In genomic region chr1:156229448-156229847, GRCm38 (mm10) we compare ENCODE assay signal across 8 mouse cellular contexts. TPM values are rescaled to one million over a fixed set of nuclear protein-coding genes. Genes with fewer than 3 reads are reported as not detected.
DNase-seq lines count a peak whose midpoint lies in the region; ATAC-seq and TF ChIP-seq lines count a peak whose summit lies in the region.

No protein-coding gene starts in this region.

- no peak overlapping the region for H3K4me2 ChIP-seq in heart, embryonic 16.5 days (ENCODE audit: low read depth, low read length)

- no peaks in the 10 kb centered on the region for H3K27me3 ChIP-seq in heart, embryonic 16.5 days (ENCODE audit: control insufficient read depth, insufficient read depth, low read length)

- no peaks in the 10 kb centered on the region for H3K36me3 ChIP-seq in heart, embryonic 16.5 days (ENCODE audit: control insufficient read depth, insufficient read depth)

- WGBS in heart, embryonic 16.5 days: 22% methylated on average over 7 of the region's 7 CpGs

- H3K27ac ChIP-seq in gastrocnemius, adult 2 months: no peak overlapping the region
- H3K27ac ChIP-seq in heart, embryonic 16.5 days (ENCODE audit: low read length): no peak overlapping the region

- intact Hi-C loops in gastrocnemius, adult 2 months (cut with DNase I): loop anchor here (5.0 kb wide), 1 partner anchor 142 kb away; no protein-coding TSS in a partner anchor

- H3K4me1 ChIP-seq in heart, embryonic 16.5 days (ENCODE audit: control insufficient read depth, insufficient read depth, low read length): peaks cover 8% of the 10 kb centered on the region

- TF ChIP-seq CTCF in gastrocnemius, adult 2 months (IDR thresholded peaks at IDR 0.05): peak; percentile 83

- peak; percentile 62 for DNase-seq in gastrocnemius, adult 2 months
- no peak for DNase-seq in gastrocnemius, postnatal 25 days
- peak; percentile 65 for DNase-seq in NIH3T3 (ENCODE audit: low read depth)
- peak; percentile 40 to 62 for DNase-seq in cerebellum, postnatal 4 days (ENCODE audit: low spot score in 2 of 2)
- DNase-seq in left cerebral cortex, adult 11 months (ENCODE audit: low spot score): peak; percentile 28
- DNase-seq in lung, postnatal 36 days: peak; percentile 68
- DNase-seq in spleen, postnatal 4 days (ENCODE audit: low spot score in 2 of 2): peak; percentile 56 to 75

- no peak overlapping the region for H3K9ac ChIP-seq in heart, embryonic 16.5 days (ENCODE audit: low read length)

- peak; percentile 37; the same call in 1 of the 2 replicates for ATAC-seq in heart, embryonic 16.5 days (replicated peaks; ENCODE audit: extremely low read depth, insufficient read depth, low FRiP score)

- no peak overlapping the region for H3K4me3 ChIP-seq in gastrocnemius, adult 2 months
- no peak overlapping the region for H3K4me3 ChIP-seq in heart, embryonic 16.5 days (ENCODE audit: low read length)

- H3K9me3 ChIP-seq in heart, embryonic 16.5 days (replicated peaks; ENCODE audit: control insufficient read depth, low read length): no peaks in the 10 kb centered on the region

RNA-seq across cellular contexts. Expression of gene Fam163a, which starts 24.6 kb away (rescaled TPM):
- total RNA-seq in gastrocnemius, adult 2 months (2021): not detected
- total RNA-seq in gastrocnemius, postnatal 25 days (2021): not detected
- 1.4 and 1.6 TPM in 2 replicates for polyA plus RNA-seq in heart, embryonic 16.5 days (2015; fragmentation: Nextera tagmentation; extraction: Ambion mirVana)
